Mouse (Mus musculus): Measurements from ENCODE around the gene Prdm16. TPM values are rescaled to one million over a fixed set of nuclear protein-coding genes. Genes with fewer than 3 reads are reported as not detected.

Prdm16 gene
- polyA plus RNA-seq, 1 experiment, result not detected

DNA sequence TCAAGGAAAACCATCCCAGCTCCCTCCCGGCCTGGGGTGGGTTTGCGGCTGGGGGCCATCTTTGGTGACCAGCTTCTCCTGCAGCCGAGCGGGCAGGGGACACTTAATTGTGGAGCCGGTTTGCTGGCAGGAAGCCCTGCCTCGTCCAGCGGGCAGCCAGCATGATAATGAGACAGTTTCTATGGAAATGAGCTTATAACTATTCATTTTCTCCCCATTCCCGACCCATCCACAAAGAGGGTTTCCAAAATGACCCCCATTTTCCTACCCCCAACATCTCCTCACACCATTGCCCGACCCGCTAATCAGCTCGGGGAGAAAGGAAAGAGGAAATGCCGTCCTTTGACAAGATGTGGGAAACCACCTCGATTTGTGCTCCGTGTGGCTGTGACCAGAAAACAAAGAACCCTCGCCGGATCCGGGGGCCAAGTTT, 86.7 kb downstream of the Prdm16 start:
- H3K36me3 ChIP-seq (ENCODE audit: control insufficient read depth, insufficient read depth), result no peaks in the 10 kb centered on the region
- H3K79me2 ChIP-seq (ENCODE audit: control insufficient read depth, insufficient read depth), result no peaks in the 10 kb centered on the region
- no peak overlapping the region for H3K4me3 ChIP-seq
- no peaks in the 10 kb centered on the region for H3K27me3 ChIP-seq (ENCODE audit: control insufficient read depth, insufficient read depth, insufficient read length)
- no peak overlapping the region for H3K4me2 ChIP-seq (ENCODE audit: low read depth)
- no peak overlapping the region for H3ac ChIP-seq (ENCODE audit: control insufficient read depth, insufficient read length)
- TF ChIP-seq CEBPB (IDR thresholded peaks at IDR 0.05; ENCODE audit: insufficient read depth, poor library complexity, severe bottlenecking) (no peak), POLR2A (IDR thresholded peaks at IDR 0.05; ENCODE audit: insufficient read length, low read depth) (no peak), MYOG (IDR thresholded peaks at IDR 0.05; ENCODE audit: control insufficient read depth in 1 of 3, insufficient read depth in 1 of 3, insufficient read length in 2 of 3, low read depth in 2 of 3) (no peak), MAX (IDR thresholded peaks at IDR 0.05; ENCODE audit: low read depth) (no peak), POLR2AphosphoS2 (IDR thresholded peaks at IDR 0.05; ENCODE audit: insufficient read length, low read depth) (no peak), SRF (IDR thresholded peaks at IDR 0.05; ENCODE audit: control insufficient read depth, insufficient read length, low read depth) (no peak), MYOD1 (IDR thresholded peaks at IDR 0.05; ENCODE audit: control insufficient read depth in 1 of 3, insufficient read length in 2 of 3, low read depth in 2 of 3) (no peak), E2F4 (IDR thresholded peaks at IDR 0.05; ENCODE audit: insufficient read depth) (no peak)

- no peaks in the 10 kb centered on the region for H3K79me2 ChIP-seq (ENCODE audit: control insufficient read depth, insufficient read depth)
- TF ChIP-seq TCF3 (IDR thresholded peaks at IDR 0.05; ENCODE audit: insufficient read length, low read depth), result no peak
- no peak for TF ChIP-seq POLR2A (IDR thresholded peaks at IDR 0.05; ENCODE audit: insufficient read length, low read depth)
- H3K36me3 ChIP-seq (ENCODE audit: control insufficient read depth, insufficient read depth), result no peaks in the 10 kb centered on the region
- no peak overlapping the region for H3K4me2 ChIP-seq (ENCODE audit: low read depth)
- no peaks in the 10 kb centered on the region for H3K27me3 ChIP-seq (ENCODE audit: control insufficient read depth, insufficient read depth, insufficient read length)
- H3ac ChIP-seq (ENCODE audit: control insufficient read depth, insufficient read length), result no peak overlapping the region
- no peak overlapping the region for H3K4me3 ChIP-seq
Observed at GRCm38 (mm10) chr4:154549497-154549896, 87.2 kb downstream of the Prdm16 start.

DNA sequence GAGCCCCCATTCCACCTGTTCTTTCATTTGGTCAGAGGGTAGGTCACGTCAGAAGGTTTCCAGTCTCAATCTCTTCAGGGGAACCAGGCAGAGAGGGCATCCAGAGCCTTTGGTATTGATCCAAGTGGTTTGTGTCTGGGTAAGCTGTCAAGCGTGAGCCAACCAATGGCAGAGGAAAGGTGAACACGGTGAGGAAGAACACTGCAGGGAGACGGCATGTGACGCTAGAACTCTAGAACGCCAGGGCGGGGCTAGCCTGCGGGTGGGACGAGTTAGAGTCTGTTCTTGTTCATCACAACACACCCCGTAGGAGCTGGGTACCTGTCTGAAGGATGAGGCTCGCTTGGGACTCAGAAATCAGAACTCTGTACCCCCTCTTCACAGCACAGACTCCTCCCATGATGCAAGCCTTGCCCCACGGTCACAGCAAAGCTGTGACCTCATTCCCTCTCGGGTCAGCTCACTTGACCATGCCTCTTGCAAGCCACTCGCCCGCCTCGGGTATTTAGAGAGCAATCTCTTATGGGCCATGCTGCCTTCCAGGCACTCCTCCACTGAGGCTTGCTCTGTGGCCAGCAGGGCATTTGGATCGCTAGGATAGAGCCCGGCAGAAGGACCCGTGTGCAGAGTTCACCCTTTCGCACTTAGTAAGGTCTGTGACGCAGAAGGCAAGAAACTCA, 89.4 kb downstream of the Prdm16 start:
- no peaks in the 10 kb centered on the region for H3K36me3 ChIP-seq (ENCODE audit: control insufficient read depth, insufficient read depth)
- H3K4me2 ChIP-seq (ENCODE audit: low read depth), result no peak overlapping the region
- no peaks in the 10 kb centered on the region for H3K27me3 ChIP-seq (ENCODE audit: control insufficient read depth, insufficient read depth, insufficient read length)
- H3K79me2 ChIP-seq (ENCODE audit: control insufficient read depth, insufficient read depth), result no peaks in the 10 kb centered on the region
- no peak overlapping the region for H3K4me3 ChIP-seq
- no peak overlapping the region for H3ac ChIP-seq (ENCODE audit: control insufficient read depth, insufficient read length)
- no peak for TF ChIP-seq REST (IDR thresholded peaks at IDR 0.05; ENCODE audit: insufficient read depth, insufficient read length)
- TF ChIP-seq SRF (IDR thresholded peaks at IDR 0.05; ENCODE audit: control insufficient read depth, insufficient read length, low read depth), result no peak
- TF ChIP-seq POLR2A (IDR thresholded peaks at IDR 0.05; ENCODE audit: insufficient read length, low read depth), result no peak
- no peak for TF ChIP-seq TCF12 (IDR thresholded peaks at IDR 0.05; ENCODE audit: insufficient read depth, poor library complexity, severe bottlenecking)
- no peak for TF ChIP-seq TCF3 (IDR thresholded peaks at IDR 0.05; ENCODE audit: insufficient read length, low read depth)
- no peak for TF ChIP-seq POLR2AphosphoS2 (IDR thresholded peaks at IDR 0.05; ENCODE audit: insufficient read length, low read depth)
- no peak for TF ChIP-seq MYOD1 (IDR thresholded peaks at IDR 0.05; ENCODE audit: control insufficient read depth in 1 of 3, insufficient read length in 2 of 3, low read depth in 2 of 3)
- no peak for TF ChIP-seq MAX (IDR thresholded peaks at IDR 0.05; ENCODE audit: low read depth)
- TF ChIP-seq CEBPB (IDR thresholded peaks at IDR 0.05; ENCODE audit: insufficient read depth, poor library complexity, severe bottlenecking), result no peak

DNA sequence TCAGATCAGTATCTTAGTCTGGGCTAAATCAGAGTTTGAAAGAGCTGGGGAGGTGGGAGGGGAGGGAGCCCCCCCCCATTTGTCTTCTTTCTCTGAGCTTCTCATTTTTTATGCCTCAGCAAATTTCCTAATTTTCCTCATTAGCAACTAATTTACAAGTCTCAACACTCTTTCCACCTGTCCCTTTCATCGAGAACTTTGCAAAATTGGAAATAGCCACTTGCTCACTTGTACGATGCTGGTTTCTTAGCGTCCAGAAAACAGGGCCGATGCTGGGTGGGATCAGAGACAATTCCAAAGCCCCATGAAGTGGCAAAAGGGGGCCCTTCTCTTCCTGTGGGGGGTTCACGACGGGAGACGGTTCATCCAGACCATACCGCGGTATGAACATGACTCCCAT, 91.4 kb downstream of the Prdm16 start:
- no peaks in the 10 kb centered on the region for H3K27me3 ChIP-seq (ENCODE audit: control insufficient read depth, insufficient read depth, insufficient read length)

DNA sequence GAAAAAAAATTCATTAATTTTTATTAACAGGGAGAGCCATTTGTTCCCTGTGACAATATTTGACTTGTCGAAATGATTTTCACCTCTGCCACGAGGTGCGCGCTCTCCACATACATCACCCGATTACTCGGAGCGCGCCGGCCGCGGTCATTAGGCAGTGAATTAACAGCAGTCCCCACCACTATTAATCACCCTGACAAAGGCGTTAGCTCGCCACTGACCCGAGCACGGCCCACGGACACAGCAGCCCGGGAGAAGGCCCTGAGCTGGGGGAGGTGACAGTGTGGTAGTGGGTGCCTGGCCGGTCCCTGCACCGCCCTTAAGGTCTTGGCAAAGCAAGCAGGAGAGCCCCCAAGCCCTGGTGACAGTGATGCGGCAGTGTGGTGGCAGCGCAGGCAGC, 92.8 kb downstream of the Prdm16 start:
- no peaks in the 10 kb centered on the region for H3K36me3 ChIP-seq (ENCODE audit: control insufficient read depth, insufficient read depth)
- no peak for TF ChIP-seq MYOG (IDR thresholded peaks at IDR 0.05; ENCODE audit: control insufficient read depth in 1 of 3, insufficient read depth in 1 of 3, insufficient read length in 2 of 3, low read depth in 2 of 3)
- TF ChIP-seq TCF3 (IDR thresholded peaks at IDR 0.05; ENCODE audit: insufficient read length, low read depth), result no peak
- TF ChIP-seq POLR2AphosphoS2 (IDR thresholded peaks at IDR 0.05; ENCODE audit: insufficient read length, low read depth), result no peak
- no peak for TF ChIP-seq REST (IDR thresholded peaks at IDR 0.05; ENCODE audit: insufficient read depth, insufficient read length)
- no peak for TF ChIP-seq SRF (IDR thresholded peaks at IDR 0.05; ENCODE audit: control insufficient read depth, insufficient read length, low read depth)
- no peak for TF ChIP-seq TCF12 (IDR thresholded peaks at IDR 0.05; ENCODE audit: insufficient read depth, poor library complexity, severe bottlenecking)
- no peak for TF ChIP-seq USF1 (IDR thresholded peaks at IDR 0.05; ENCODE audit: low read depth)
- no peak for TF ChIP-seq MYOD1 (IDR thresholded peaks at IDR 0.05; ENCODE audit: control insufficient read depth in 1 of 3, insufficient read length in 2 of 3, low read depth in 2 of 3)
- TF ChIP-seq MAX (IDR thresholded peaks at IDR 0.05; ENCODE audit: low read depth), result no peak
- TF ChIP-seq E2F4 (IDR thresholded peaks at IDR 0.05; ENCODE audit: insufficient read depth), result no peak
- no peak for TF ChIP-seq POLR2A (IDR thresholded peaks at IDR 0.05; ENCODE audit: insufficient read length, low read depth)
- TF ChIP-seq CEBPB (IDR thresholded peaks at IDR 0.05; ENCODE audit: insufficient read depth, poor library complexity, severe bottlenecking), result no peak
- no peak overlapping the region for H3ac ChIP-seq (ENCODE audit: control insufficient read depth, insufficient read length)
- no peaks in the 10 kb centered on the region for H3K27me3 ChIP-seq (ENCODE audit: control insufficient read depth, insufficient read depth, insufficient read length)
- no peak overlapping the region for H3K4me2 ChIP-seq (ENCODE audit: low read depth)
- H3K4me3 ChIP-seq, result no peak overlapping the region
- H3K79me2 ChIP-seq (ENCODE audit: control insufficient read depth, insufficient read depth), result no peaks in the 10 kb centered on the region

More for the DNA sequence above, 91.4 kb downstream of the Prdm16 start:
- no peaks in the 10 kb centered on the region for H3K36me3 ChIP-seq (ENCODE audit: control insufficient read depth, insufficient read depth)
- TF ChIP-seq E2F4 (IDR thresholded peaks at IDR 0.05; ENCODE audit: insufficient read depth) (no peak), MYOG (IDR thresholded peaks at IDR 0.05; ENCODE audit: control insufficient read depth in 1 of 3, insufficient read depth in 1 of 3, insufficient read length in 2 of 3, low read depth in 2 of 3) (no peak), POLR2AphosphoS2 (IDR thresholded peaks at IDR 0.05; ENCODE audit: insufficient read length, low read depth) (no peak)
- H3ac ChIP-seq (ENCODE audit: control insufficient read depth, insufficient read length), result no peak overlapping the region
- no peaks in the 10 kb centered on the region for H3K79me2 ChIP-seq (ENCODE audit: control insufficient read depth, insufficient read depth)
- no peak overlapping the region for H3K4me2 ChIP-seq (ENCODE audit: low read depth)
- no peak overlapping the region for H3K4me3 ChIP-seq

Data from myocyte (in vitro differentiated cells).